Mouse (Mus musculus) cerebellum, adult 2 months (tissue): ENCODE data around the gene Gm10188. TPM values are rescaled to one million over a fixed set of nuclear protein-coding genes. Genes with fewer than 3 reads are reported as not detected.
A peak's percentile ranks its signal among the peaks of the same experiment; 100 is the strongest.

Source experiments
- DNase-seq, 2 experiments: peaks; one replicate each; pipeline ENCODE4 v3.0.0; 2021
- H3K27ac ChIP-seq: fragments of 200-500 bp; 2 replicates; pipeline ENCODE4 v1.5.1; 2012; ENCODE audit warnings: low read length, control low read depth, inconsistent platforms; ENCODE audit not compliant: insufficient read depth
- H3K27me3 ChIP-seq: fragments of 200-500 bp; 2 replicates; pipeline ENCODE4 v1.6.1; 2012; ENCODE audit warnings: inconsistent platforms, mild to moderate bottlenecking, low read length, moderate library complexity; ENCODE audit not compliant: control insufficient read depth, insufficient read depth
- H3K4me1 ChIP-seq: fragments of 200-500 bp; 2 replicates; pipeline ENCODE4 v1.6.1; 2011; ENCODE audit warnings: low read length; ENCODE audit not compliant: control insufficient read depth, insufficient read depth
- H3K4me3 ChIP-seq: fragments of 200-500 bp; replicated peaks from 2 replicates; pipeline ENCODE3; 2011; ENCODE audit warnings: mild to moderate bottlenecking, low read depth, low read length, control low read depth; ENCODE audit not compliant: insufficient read depth
- CTCF ChIP-seq: fragments of 200-500 bp; IDR thresholded peaks from 2 replicates; pipeline ENCODE4 v1.5.1; 2011; ENCODE audit warnings: low read depth, mild to moderate bottlenecking, control low read depth, low read length, moderate library complexity, borderline replicate concordance; ENCODE audit not compliant: insufficient read depth
- POLR2A ChIP-seq: fragments of 200-500 bp; IDR thresholded peaks from 2 replicates; pipeline ENCODE4 v1.6.1; 2011; ENCODE audit warnings: low read length, control low read depth, borderline replicate concordance; ENCODE audit not compliant: insufficient read depth
- WGBS: fragments of 180-500 bp; shearing (Covaris S2); methylation state at CpG from one replicate; pipeline ENCODE4 v1.1.7; 2018; 5-methylcytosine and 5-hydroxymethylcytosine counted together
- polyA plus RNA-seq: library from polyadenylated mRNA; depleted of rRNA; stranded (reverse); fragments of >200 nt; gene quantifications from 2 replicates; pipeline ENCODE4 v1.2.3, GENCODE M21; 2012

Gene Gm10188
- polyA plus RNA-seq, 1 experiment, result not detected

DNA sequence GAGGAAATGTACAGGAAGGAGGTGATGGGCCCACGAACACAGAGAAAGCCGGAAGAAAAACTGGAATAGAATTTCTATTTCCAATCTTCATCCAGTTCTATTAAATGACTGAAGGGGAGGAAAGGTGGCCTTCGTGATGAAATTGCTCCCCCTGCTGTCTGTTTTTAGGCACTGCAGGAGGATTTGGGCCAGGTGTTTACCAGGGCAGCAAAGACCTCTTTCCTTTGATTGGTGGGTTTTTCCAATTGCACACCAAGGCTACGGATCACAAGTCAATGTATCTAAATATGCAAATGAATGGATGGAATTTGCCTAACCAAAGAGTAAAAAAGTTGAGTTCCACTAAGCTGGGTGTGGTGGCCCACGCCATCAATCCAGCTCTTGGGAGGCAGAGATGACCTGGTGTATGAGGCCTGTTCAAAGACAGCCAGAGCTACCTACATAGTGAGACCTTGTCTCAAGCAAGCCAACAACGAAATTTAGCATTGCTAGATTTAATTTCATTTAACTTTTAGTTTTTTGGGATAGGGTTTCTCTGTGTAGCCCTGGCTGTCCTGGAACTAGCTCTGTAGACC is 8.1 kb upstream of the Gm10188 start:
- H3K27ac ChIP-seq, result no peak overlapping the region
- 19% methylated on average over 6 of the region's 6 CpGs for whole genome bisulfite sequencing
- no peaks in the 10 kb centered on the region for H3K4me1 ChIP-seq
- DNase-seq, result peak; percentile 67 to 82
- TF ChIP-seq CTCF (peak; percentile 86), POLR2A (no peak)
- H3K27me3 ChIP-seq, result no peaks in the 10 kb centered on the region
- no peak overlapping the region for H3K4me3 ChIP-seq

DNA sequence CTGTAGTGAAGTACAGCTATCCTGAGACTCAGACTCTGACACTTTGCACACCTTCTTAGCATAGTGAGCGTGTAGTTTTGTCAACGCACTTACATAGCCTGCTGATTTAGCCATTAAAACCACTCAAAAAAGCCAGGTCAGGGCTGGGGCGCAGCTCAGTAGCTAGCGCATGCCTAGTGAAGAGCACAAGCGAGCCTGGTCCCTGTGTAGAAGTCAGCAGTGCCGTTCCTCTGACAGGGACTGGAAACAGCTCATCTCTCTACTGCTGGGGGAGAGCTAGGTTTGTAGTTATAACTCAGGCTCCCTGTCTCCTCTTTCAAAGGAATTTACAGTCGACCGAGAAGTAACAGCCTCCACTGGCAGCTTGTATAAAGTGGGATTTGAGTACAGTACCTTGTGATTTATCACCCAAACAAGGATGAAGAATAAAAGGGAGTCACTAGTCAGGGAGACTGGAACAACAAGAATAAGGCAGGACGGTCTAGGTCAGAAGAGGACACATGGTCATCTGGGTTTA is 5.2 kb upstream of the Gm10188 start:
- TF ChIP-seq POLR2A (no peak), CTCF (no peak)
- H3K4me3 ChIP-seq, result no peak overlapping the region
- 89% methylated on average over 9 of the region's 9 CpGs for WGBS
- DNase-seq, result no peak
- H3K4me1 ChIP-seq, result no peaks in the 10 kb centered on the region
- H3K27ac ChIP-seq, result no peak overlapping the region
- H3K27me3 ChIP-seq, result no peaks in the 10 kb centered on the region

- 37% methylated on average over 12 of the region's 12 CpGs for WGBS
- H3K27me3 ChIP-seq, result no peaks in the 10 kb centered on the region
- DNase-seq, result peak; percentile 26 to 36
- no peak overlapping the region for H3K27ac ChIP-seq
- TF ChIP-seq CTCF (peak; percentile 55; the same call in 1 of the 2 replicates), POLR2A (no peak)
- no peak overlapping the region for H3K4me3 ChIP-seq
- H3K4me1 ChIP-seq, result no peaks in the 10 kb centered on the region
Measured at GRCm38 (mm10) chr1:132233566-132233965, 4.0 kb upstream of the Gm10188 start.

DNA sequence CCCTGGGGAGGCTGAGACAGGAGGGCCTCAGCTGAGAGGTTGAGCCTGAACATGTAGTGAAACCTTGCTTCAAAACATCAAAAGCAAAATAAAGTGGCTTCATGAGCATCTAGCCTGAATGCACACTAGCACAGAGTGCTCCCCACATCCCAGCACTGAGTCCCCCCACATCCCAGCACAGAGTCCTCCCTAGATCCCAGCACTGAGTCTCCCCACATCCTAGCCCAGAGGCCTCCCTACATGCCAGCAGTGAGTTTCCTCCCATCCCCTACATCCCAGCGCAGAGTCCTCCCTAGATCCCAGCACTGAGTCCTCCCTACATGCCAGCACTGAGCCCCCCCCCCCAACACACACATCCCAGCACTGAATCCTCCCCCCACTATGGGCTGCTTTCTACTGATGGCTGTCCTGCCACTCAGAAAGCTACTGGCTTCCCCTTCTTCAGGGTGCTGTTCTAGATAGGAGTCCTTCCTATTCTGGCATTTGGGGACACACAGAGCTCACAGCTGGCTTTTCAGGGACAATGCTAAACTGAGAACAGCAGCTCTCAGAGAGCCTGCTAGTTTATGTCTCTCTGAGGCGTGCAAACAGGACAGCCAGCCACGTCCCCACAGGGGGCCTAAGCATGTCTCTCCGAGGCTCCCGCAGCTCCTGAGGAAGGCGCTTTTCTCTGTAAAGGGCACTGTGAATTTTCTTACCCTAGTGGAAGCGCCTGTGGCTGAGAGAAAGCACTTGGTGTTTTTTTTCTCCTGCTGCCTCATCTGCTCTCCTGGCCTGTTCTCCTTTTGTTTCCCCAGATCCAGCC is 2.1 kb upstream of the Gm10188 start:
- 46% methylated on average over 7 of the region's 7 CpGs for WGBS
- H3K4me1 ChIP-seq, result no peaks in the 10 kb centered on the region
- no peak for DNase-seq
- no peak overlapping the region for H3K27ac ChIP-seq
- H3K4me3 ChIP-seq, result no peak overlapping the region
- H3K27me3 ChIP-seq, result no peaks in the 10 kb centered on the region
- no peak for TF ChIP-seq POLR2A
- TF ChIP-seq CTCF, result no peak

- no peaks in the 10 kb centered on the region for H3K27me3 ChIP-seq
- WGBS, result 80% methylated on average over 13 of the region's 13 CpGs
- TF ChIP-seq POLR2A, result no peak
- no peak for TF ChIP-seq CTCF
- no peak for DNase-seq
- no peak overlapping the region for H3K27ac ChIP-seq
- no peak overlapping the region for H3K4me3 ChIP-seq
- H3K4me1 ChIP-seq, result no peaks in the 10 kb centered on the region
Measured at GRCm38 (mm10) chr1:132226297-132227080, 3.1 kb downstream of the Gm10188 start.

GRCm38 (mm10) chr1:132222166-132222565 is 7.4 kb downstream of the Gm10188 start:
- Histone ChIP-seq H3K27me3 (no peaks in the 10 kb centered on the region), H3K27ac (no peak overlapping the region), H3K4me3 (no peak overlapping the region), H3K4me1 (no peaks in the 10 kb centered on the region)
- 46% methylated on average over 6 of the region's 6 CpGs for WGBS
- TF ChIP-seq CTCF, result no peak
- TF ChIP-seq POLR2A, result no peak
- DNase-seq, result no peak

GRCm38 (mm10) chr1:132221627-132222026 is 7.9 kb downstream of the Gm10188 start:
- 54% methylated on average over 2 of the region's 2 CpGs for whole genome bisulfite sequencing
- TF ChIP-seq POLR2A (no peak), CTCF (no peak)
- Histone ChIP-seq H3K27ac (no peak overlapping the region), H3K4me3 (no peak overlapping the region), H3K27me3 (no peaks in the 10 kb centered on the region), H3K4me1 (no peaks in the 10 kb centered on the region)
- DNase-seq, result no peak

- 81% methylated on average over 3 of the region's 3 CpGs for WGBS
- DNase-seq, result no peak
- H3K27me3 ChIP-seq, result no peaks in the 10 kb centered on the region
- no peak overlapping the region for H3K27ac ChIP-seq
- H3K4me1 ChIP-seq, result peaks cover 15% of the 10 kb centered on the region; the same call in 1 of the 2 replicates
- H3K4me3 ChIP-seq, result no peak overlapping the region
- TF ChIP-seq POLR2A (no peak), CTCF (no peak)
Measured at GRCm38 (mm10) chr1:132216276-132216675, 13.3 kb downstream of the Gm10188 start.
